Mouse (Mus musculus): Measurements from ENCODE around the gene Dennd2d. TPM values are rescaled to one million over a fixed set of nuclear protein-coding genes. Genes with fewer than 3 reads are reported as not detected.

Dennd2d gene
- total and polyA plus RNA-seq, 3 experiments = 4.5 to 8.0 TPM; not detected in 1

GRCm38 (mm10) chr3:106462493-106462892 is 19.7 kb upstream of the Dennd2d start:
- no peak for DNase-seq (ENCODE audit: low read depth, low spot score)
- Histone ChIP-seq H3K4me3 (ENCODE audit: control insufficient read depth in 1 of 2, insufficient read depth in 1 of 2, low read depth in 2 of 2, low read length in 2 of 2) (no peak overlapping the region), H3K9ac (ENCODE audit: control insufficient read depth, low read depth, low read length, poor library complexity, severe bottlenecking) (no peak overlapping the region), H3K27ac (ENCODE audit: control insufficient read depth, low read depth, low read length) (no peak overlapping the region), H3K79me2 (ENCODE audit: control insufficient read depth, insufficient read depth, low read length, poor library complexity) (no peaks in the 10 kb centered on the region), H3K9me3 (replicated peaks; ENCODE audit: insufficient read depth, low read length) (no peaks in the 10 kb centered on the region), H3K36me3 (ENCODE audit: control insufficient read depth in 1 of 2, insufficient read depth in 2 of 2, low read length in 2 of 2) (no peaks in the 10 kb centered on the region), H3K27me3 (ENCODE audit: control insufficient read depth in 1 of 2, insufficient read depth in 2 of 2, low read length in 2 of 2) (no peaks in the 10 kb centered on the region; a peak in 1 of 4 replicates), H3K4me1 (ENCODE audit: control insufficient read depth in 1 of 2, insufficient read depth in 2 of 2, low read length in 2 of 2) (no peaks in the 10 kb centered on the region; a peak in 1 of 4 replicates)
- no peak for TF ChIP-seq ETS1 (IDR thresholded peaks at IDR 0.05; ENCODE audit: low read depth, low read length)
- no peak for TF ChIP-seq TCF12 (IDR thresholded peaks at IDR 0.05; ENCODE audit: low read depth, low read length)
- no peak for TF ChIP-seq MAX (IDR thresholded peaks at IDR 0.05; ENCODE audit: low read length)
- no peak for TF ChIP-seq KAT2A (conservative IDR thresholded peaks at IDR 0.05; ENCODE audit: low read depth, low read length)
- no peak for TF ChIP-seq USF2 (IDR thresholded peaks at IDR 0.05; ENCODE audit: borderline replicate concordance in 1 of 2, insufficient read depth in 1 of 2, low read depth in 1 of 2, low read length in 2 of 2)
- TF ChIP-seq ZC3H11A (IDR thresholded peaks at IDR 0.05; ENCODE audit: low read depth, low read length) = no peak
- TF ChIP-seq ZNF384 (IDR thresholded peaks at IDR 0.05; ENCODE audit: low read depth, low read length) = no peak
- no peak for TF ChIP-seq MYB (IDR thresholded peaks at IDR 0.05; ENCODE audit: low read depth, low read length)
- no peak for TF ChIP-seq E2F4 (IDR thresholded peaks at IDR 0.05; ENCODE audit: borderline replicate concordance, low read depth, low read length)
- no peak for TF ChIP-seq GABPA (IDR thresholded peaks at IDR 0.05; ENCODE audit: low read depth, low read length)
- no peak for TF ChIP-seq CTCF (IDR thresholded peaks at IDR 0.05 in 2 of 3, conservative IDR thresholded peaks at IDR 0.05 in 1 of 3; ENCODE audit: control insufficient read depth in 1 of 3, insufficient read depth in 1 of 3, low read depth in 2 of 3, low read length in 3 of 3, poor library complexity in 1 of 3, severe bottlenecking in 1 of 3)
- no peak for TF ChIP-seq JUND (IDR thresholded peaks at IDR 0.05; ENCODE audit: low read depth, low read length)
- TF ChIP-seq ZKSCAN1 (IDR thresholded peaks at IDR 0.05; ENCODE audit: low read depth, low read length) = no peak

GRCm38 (mm10) chr3:106464750-106465149 is 17.5 kb upstream of the Dennd2d start:
- no peak for DNase-seq (ENCODE audit: low read depth, low spot score)
- no peak overlapping the region for H3K9ac ChIP-seq (ENCODE audit: control insufficient read depth, low read depth, low read length, poor library complexity, severe bottlenecking)
- no peaks in the 10 kb centered on the region for H3K27me3 ChIP-seq (ENCODE audit: control insufficient read depth in 1 of 2, insufficient read depth in 2 of 2, low read length in 2 of 2)
- no peaks in the 10 kb centered on the region for H3K79me2 ChIP-seq (ENCODE audit: control insufficient read depth, insufficient read depth, low read length, poor library complexity)
- TF ChIP-seq E2F4 (IDR thresholded peaks at IDR 0.05; ENCODE audit: borderline replicate concordance, low read depth, low read length) = no peak
- peak; percentile 16; the same call in 1 of the 2 replicates for TF ChIP-seq TCF12 (IDR thresholded peaks at IDR 0.05; ENCODE audit: low read depth, low read length)
- TF ChIP-seq GATA1 (IDR thresholded peaks at IDR 0.05; ENCODE audit: low read depth, low read length) = no peak
- H3K4me3 ChIP-seq (ENCODE audit: control insufficient read depth in 1 of 2, insufficient read depth in 1 of 2, low read depth in 2 of 2, low read length in 2 of 2) = no peak overlapping the region
- H3K4me1 ChIP-seq (ENCODE audit: control insufficient read depth in 1 of 2, insufficient read depth in 2 of 2, low read length in 2 of 2) = no peaks in the 10 kb centered on the region; a peak in 1 of 4 replicates
- no peak overlapping the region for H3K27ac ChIP-seq (ENCODE audit: control insufficient read depth, low read depth, low read length)
- H3K36me3 ChIP-seq (ENCODE audit: control insufficient read depth in 1 of 2, insufficient read depth in 2 of 2, low read length in 2 of 2) = no peaks in the 10 kb centered on the region
- no peaks in the 10 kb centered on the region for H3K9me3 ChIP-seq (replicated peaks; ENCODE audit: insufficient read depth, low read length)

- peak; percentile 67 for DNase-seq (ENCODE audit: low read depth, low spot score)
- Histone ChIP-seq H3K27me3 (ENCODE audit: control insufficient read depth in 1 of 2, insufficient read depth in 2 of 2, low read length in 2 of 2) (no peaks in the 10 kb centered on the region; a peak in 2 of 4 replicates), H3K36me3 (ENCODE audit: control insufficient read depth in 1 of 2, insufficient read depth in 2 of 2, low read length in 2 of 2) (peaks cover 0 to 3% of the 10 kb centered on the region in 2 experiments; a peak in 2 of 4 replicates), H3K4me1 (ENCODE audit: control insufficient read depth in 1 of 2, insufficient read depth in 2 of 2, low read length in 2 of 2) (peaks cover 3 to 4% of the 10 kb centered on the region in 2 experiments; a peak in 2 of 4 replicates), H3K9me3 (replicated peaks; ENCODE audit: insufficient read depth, low read length) (no peaks in the 10 kb centered on the region), H3K9ac (ENCODE audit: control insufficient read depth, low read depth, low read length, poor library complexity, severe bottlenecking) (no peak overlapping the region), H3K4me3 (ENCODE audit: control insufficient read depth in 1 of 2, insufficient read depth in 1 of 2, low read depth in 2 of 2, low read length in 2 of 2) (no peak overlapping the region), H3K79me2 (ENCODE audit: control insufficient read depth, insufficient read depth, low read length, poor library complexity) (no peaks in the 10 kb centered on the region), H3K27ac (ENCODE audit: control insufficient read depth, low read depth, low read length) (no peak overlapping the region)
- TF ChIP-seq CHD2 (IDR thresholded peaks at IDR 0.05; ENCODE audit: low read length) (no peak), MXI1 (IDR thresholded peaks at IDR 0.05; ENCODE audit: low read depth, low read length) (no peak), GATA1 (IDR thresholded peaks at IDR 0.05; ENCODE audit: low read depth, low read length) (peak; percentile 73), MAFK (IDR thresholded peaks at IDR 0.05; ENCODE audit: borderline replicate concordance, low read depth, low read length) (0 out of 2 replicates have a peak, but pooled peaks have one; percentile 24), TBP (IDR thresholded peaks at IDR 0.05; ENCODE audit: low read depth, low read length) (peak; percentile 71), ETS1 (IDR thresholded peaks at IDR 0.05; ENCODE audit: low read depth, low read length) (peak; percentile 84), MYC (IDR thresholded peaks at IDR 0.05; ENCODE audit: low read depth, low read length) (no peak), TCF12 (IDR thresholded peaks at IDR 0.05; ENCODE audit: low read depth, low read length) (peak; percentile 50), RCOR1 (IDR thresholded peaks at IDR 0.05; ENCODE audit: low read depth, low read length) (peak; percentile 49; the same call in 1 of the 2 replicates), MAX (IDR thresholded peaks at IDR 0.05; ENCODE audit: low read length) (no peak), UBTF (IDR thresholded peaks at IDR 0.05; ENCODE audit: borderline replicate concordance, insufficient read depth, low read depth, low read length) (no peak), ELF1 (IDR thresholded peaks at IDR 0.05; ENCODE audit: low read depth, low read length) (no peak; the same call in 1 of the 2 replicates), NRF1 (IDR thresholded peaks at IDR 0.05; ENCODE audit: insufficient read depth, low read depth, low read length, poor library complexity, severe bottlenecking) (no peak), ZKSCAN1 (IDR thresholded peaks at IDR 0.05; ENCODE audit: low read depth, low read length) (0 out of 2 replicates have a peak, but pooled peaks have one; percentile 36), EP300 (IDR thresholded peaks at IDR 0.05; ENCODE audit: low read depth in 1 of 2, low read length in 2 of 2) (peak; percentile 47 to 75; a peak in 3 of 4 replicates)
These were observed 8.0 kb upstream of the Dennd2d start for GRCm38 (mm10) chr3:106474210-106474609.
